Mouse (Mus musculus) embryonic facial prominence, embryonic 12.5 days (tissue): ENCODE measurements around the gene Abhd2. TPM values are rescaled to one million over a fixed set of nuclear protein-coding genes. Genes with fewer than 3 reads are reported as not detected.

Experiments used
- ATAC-seq: fragments of 200-750 bp; cut with Nextera tagmentation; 2 replicates; pipeline ENCODE4 v1.8.0; 2017; ENCODE audit not compliant: insufficient number of reproducible peaks, insufficient read depth, low FRiP score, low TSS enrichment
- H3K27ac ChIP-seq: fragments of 300-500 bp; sonication (generic); 2 replicates; pipeline ENCODE4 v1.5.1; 2016; ENCODE audit warnings: mild to moderate bottlenecking
- H3K27me3 ChIP-seq: fragments of 300-500 bp; sonication (generic); 2 replicates; pipeline ENCODE4 v1.6.1; 2016; ENCODE audit warnings: mild to moderate bottlenecking, moderate library complexity
- H3K36me3 ChIP-seq: fragments of 300-500 bp; sonication (generic); 2 replicates; pipeline ENCODE4 v1.6.1; 2016; ENCODE audit warnings: mild to moderate bottlenecking
- H3K4me1 ChIP-seq: fragments of 300-500 bp; sonication (generic); 2 replicates; pipeline ENCODE4 v1.6.1; 2016
- H3K4me2 ChIP-seq: fragments of 300-500 bp; sonication (generic); replicated peaks from 2 replicates; pipeline ENCODE4 v1.6.1; 2016; ENCODE audit warnings: mild to moderate bottlenecking, moderate library complexity
- H3K4me3 ChIP-seq: fragments of 300-500 bp; sonication (generic); 2 replicates; pipeline ENCODE4 v1.5.1; 2016; ENCODE audit warnings: mild to moderate bottlenecking
- H3K9ac ChIP-seq: fragments of 300-500 bp; sonication (generic); 2 replicates; pipeline ENCODE4 v1.6.1; 2016; ENCODE audit warnings: mild to moderate bottlenecking, moderate library complexity
- H3K9me3 ChIP-seq: fragments of 300-500 bp; sonication (generic); 2 replicates; pipeline ENCODE4 v1.6.1; 2016; ENCODE audit warnings: mild to moderate bottlenecking, moderate library complexity
- WGBS: fragments of 180-500 bp; shearing (Covaris S2); methylation state at CpG from one replicate; pipeline ENCODE4 v1.1.7; 2016; 5-methylcytosine and 5-hydroxymethylcytosine counted together
- polyA plus RNA-seq: library from polyadenylated mRNA; unstranded; fragments of >200 nt; fragmentation: Nextera tagmentation; extraction: Ambion mirVana; gene quantifications from 2 replicates; pipeline ENCODE4 v1.2.1, GENCODE M21; 2016

Gene Abhd2
- polyA plus RNA-seq, 1 experiment from 2014 or later: 11.9 TPM

DNA sequence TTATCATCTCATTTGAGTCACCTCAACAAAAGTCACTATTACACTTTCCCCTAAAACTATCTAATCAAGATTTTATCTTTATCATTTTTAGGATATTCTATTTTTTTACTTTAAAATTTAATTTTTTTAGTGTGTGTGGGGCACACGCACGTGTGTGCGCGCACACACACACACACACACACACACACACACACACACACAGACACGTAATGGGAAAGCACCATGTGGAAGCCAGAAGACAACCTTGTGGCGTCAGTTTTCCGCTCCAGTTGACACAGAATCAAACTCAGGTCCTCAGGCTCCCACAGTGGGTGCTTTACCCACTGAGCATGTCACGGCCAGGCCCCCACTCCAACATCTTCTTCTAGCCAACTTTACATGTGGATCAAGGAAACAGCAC, 4.1 kb upstream of the Abhd2 start:
- Histone ChIP-seq H3K4me2 (no peak overlapping the region), H3K36me3 (no peaks in the 10 kb centered on the region), H3K9me3 (no peaks in the 10 kb centered on the region), H3K9ac (no peak overlapping the region), H3K4me3 (no peak overlapping the region), H3K4me1 (peaks cover 13% of the 10 kb centered on the region), H3K27me3 (no peaks in the 10 kb centered on the region), H3K27ac (no peak overlapping the region)
- ATAC-seq: no peak
- WGBS: 86% methylated on average over 8 of the region's 8 CpGs

DNA sequence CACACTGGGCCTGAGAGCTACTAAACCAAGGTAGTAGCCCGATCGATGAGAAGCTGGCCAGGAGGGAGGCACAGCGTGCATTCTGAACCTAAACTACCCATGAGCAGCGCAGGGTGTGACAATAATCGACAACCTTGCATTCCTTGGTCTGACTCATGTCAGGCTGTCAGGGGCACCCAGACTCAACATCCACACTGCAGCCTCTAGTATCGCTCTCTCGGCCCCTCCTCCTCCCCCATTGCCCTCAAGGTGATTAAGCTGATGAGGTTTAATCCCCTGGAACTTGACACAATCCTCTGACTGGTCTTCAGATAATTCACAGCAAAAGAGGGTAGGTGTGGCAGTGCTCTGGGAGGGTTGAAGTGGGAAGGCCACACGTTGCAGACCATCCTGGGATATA, 3.6 kb upstream of the Abhd2 start:
- no peak overlapping the region for H3K4me3 ChIP-seq
- ATAC-seq: no peak
- no peaks in the 10 kb centered on the region for H3K36me3 ChIP-seq
- peaks cover 18% of the 10 kb centered on the region for H3K4me1 ChIP-seq
- no peak overlapping the region for H3K9ac ChIP-seq
- H3K9me3 ChIP-seq: no peaks in the 10 kb centered on the region
- no peak overlapping the region for H3K4me2 ChIP-seq
- WGBS: 51% methylated on average over 8 of the region's 8 CpGs
- no peaks in the 10 kb centered on the region for H3K27me3 ChIP-seq
- no peak overlapping the region for H3K27ac ChIP-seq

DNA sequence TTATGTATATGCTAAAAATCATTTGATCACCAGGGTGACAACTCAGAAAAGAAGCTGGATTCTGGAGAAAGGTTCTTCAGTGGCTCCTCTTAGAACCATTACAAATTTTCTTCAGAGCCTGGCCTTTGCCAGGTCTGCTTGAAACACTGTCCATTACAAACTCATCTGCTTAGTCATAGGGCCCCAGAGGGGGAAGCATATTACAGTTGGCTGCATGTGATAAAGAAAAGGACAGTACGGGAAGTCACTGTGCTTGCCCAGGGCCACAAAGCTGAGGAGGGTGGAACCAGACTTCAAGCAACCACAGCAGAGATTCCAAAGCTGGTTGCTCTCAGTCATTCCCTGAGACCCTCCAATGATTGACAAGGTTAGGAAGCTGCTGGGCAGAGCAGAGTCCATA, 3.1 kb upstream of the Abhd2 start:
- peaks cover 23% of the 10 kb centered on the region for H3K4me1 ChIP-seq
- no peak overlapping the region for H3K9ac ChIP-seq
- no peak overlapping the region for H3K4me2 ChIP-seq
- no peaks in the 10 kb centered on the region for H3K27me3 ChIP-seq
- H3K27ac ChIP-seq: no peak overlapping the region
- WGBS: 52% methylated on average over 1 of the region's 1 CpGs
- H3K9me3 ChIP-seq: no peaks in the 10 kb centered on the region
- ATAC-seq: no peak
- H3K36me3 ChIP-seq: no peaks in the 10 kb centered on the region
- H3K4me3 ChIP-seq: no peak overlapping the region

DNA sequence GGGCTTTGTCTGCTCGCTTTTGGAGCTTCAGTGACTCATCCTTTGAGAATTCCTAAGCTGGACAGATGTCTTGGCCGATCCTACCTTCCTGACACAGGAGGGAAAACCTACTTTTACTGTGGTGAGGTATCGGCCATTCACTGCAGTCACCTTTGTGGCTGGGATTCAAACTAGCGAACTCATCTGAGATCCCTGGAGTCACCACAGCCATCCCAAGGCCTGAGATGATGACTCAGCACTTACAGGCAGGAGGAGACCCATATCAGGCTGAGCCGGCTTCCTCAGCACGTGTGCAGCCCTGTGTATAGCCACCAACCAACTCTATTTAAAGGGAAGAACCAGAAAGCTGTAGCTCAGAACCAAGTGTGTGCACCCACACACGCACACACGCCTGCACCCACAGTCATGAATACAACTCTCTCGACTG, 2.0 kb upstream of the Abhd2 start:
- ATAC-seq: no peak
- Histone ChIP-seq H3K27me3 (no peaks in the 10 kb centered on the region), H3K4me1 (peaks cover 34% of the 10 kb centered on the region), H3K36me3 (no peaks in the 10 kb centered on the region), H3K9me3 (no peaks in the 10 kb centered on the region), H3K27ac (no peak overlapping the region), H3K9ac (no peak overlapping the region), H3K4me2 (no peak overlapping the region), H3K4me3 (no peak overlapping the region)
- WGBS: 83% methylated on average over 9 of the region's 9 CpGs

DNA sequence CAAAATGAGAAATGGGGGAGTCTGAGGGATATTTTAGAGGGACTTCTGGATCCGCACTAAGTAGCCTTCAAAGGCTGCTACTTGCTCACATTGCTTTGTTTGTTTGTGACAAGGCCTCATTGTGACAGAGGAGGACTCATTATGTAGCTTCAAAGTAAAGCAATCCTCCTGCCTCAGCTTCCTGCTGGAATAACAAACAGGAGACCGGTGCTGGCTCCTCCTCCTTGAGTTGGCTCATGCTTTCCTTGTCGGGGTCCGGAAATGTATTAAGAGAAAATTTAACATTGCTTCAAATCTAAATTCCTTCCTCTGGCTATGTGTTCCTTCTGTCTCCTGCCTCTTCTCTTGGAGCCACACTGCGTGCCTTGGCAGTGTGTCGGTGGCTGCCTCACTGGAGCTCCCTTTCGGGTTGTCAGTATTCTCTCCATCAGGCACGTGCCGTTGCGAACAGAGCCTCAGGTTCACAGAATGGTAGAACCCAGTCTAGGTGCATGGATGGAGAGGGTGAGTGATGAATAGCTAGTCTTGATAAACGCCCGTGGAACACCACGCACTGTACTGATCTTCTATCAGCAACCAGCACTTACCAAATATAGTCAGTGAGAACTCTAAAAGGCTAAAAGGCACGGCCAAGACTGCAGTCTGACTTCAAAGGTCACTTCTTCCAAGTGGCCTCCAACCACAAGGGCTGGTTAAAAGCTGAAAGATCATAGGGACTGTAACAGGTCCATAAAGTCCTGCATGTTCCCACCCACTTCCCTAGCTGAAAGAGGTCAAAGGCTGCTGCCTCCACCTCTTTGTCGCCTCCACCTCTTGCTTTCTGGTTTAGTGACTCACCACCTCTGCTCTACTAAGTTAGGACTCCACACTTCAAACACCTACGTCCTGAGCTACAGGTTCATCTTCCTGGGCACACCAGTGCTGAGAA, 874 bp upstream of the Abhd2 start:
- H3K27me3 ChIP-seq: no peaks in the 10 kb centered on the region
- H3K9me3 ChIP-seq: no peaks in the 10 kb centered on the region
- WGBS: 85% methylated on average over 16 of the region's 16 CpGs
- no peaks in the 10 kb centered on the region for H3K36me3 ChIP-seq
- H3K4me2 ChIP-seq: peak overlapping the region; percentile 66
- H3K4me1 ChIP-seq: peaks cover 35% of the 10 kb centered on the region
- ATAC-seq: no peak
- H3K4me3 ChIP-seq: peak overlapping the region; percentile 83
- no peak overlapping the region for H3K27ac ChIP-seq
- H3K9ac ChIP-seq: peak overlapping the region; percentile 19; the same call in 1 of the 2 replicates

DNA sequence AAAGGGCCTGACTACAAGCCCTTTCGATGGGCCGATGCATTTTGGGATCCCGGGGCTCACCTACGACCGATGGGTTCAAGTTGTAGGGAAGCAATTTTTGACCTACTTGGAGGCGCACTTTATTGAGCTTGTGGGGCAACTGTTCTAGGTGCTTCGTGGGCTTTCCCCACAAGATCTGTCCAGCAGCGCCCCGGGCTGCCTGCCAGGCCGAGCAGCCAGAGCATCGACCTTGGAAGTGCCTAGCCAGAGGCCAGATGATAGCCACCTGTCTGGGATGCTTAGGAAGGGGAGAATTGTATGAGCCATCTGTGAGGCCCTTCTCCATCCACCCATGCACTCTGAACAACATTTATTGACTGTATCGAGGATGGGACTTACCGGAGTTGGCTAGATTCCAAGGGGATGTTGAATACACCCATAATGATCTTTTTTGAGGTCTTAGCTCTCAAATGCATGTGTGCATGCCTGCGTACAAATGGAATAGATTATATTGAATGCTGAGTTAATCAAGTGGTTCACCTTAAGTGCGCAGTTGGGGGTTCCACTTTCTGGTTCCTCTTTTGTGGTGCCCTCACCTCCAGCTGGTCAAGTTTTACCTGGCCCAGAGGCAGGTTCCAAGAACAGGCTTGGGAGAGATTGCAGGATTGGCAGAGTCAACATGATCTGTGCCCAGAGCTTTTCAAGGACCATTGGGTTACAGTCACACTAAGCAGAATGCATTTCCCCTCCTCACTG, 906 bp downstream of the Abhd2 start:
- Histone ChIP-seq H3K4me3 (peak overlapping the region; percentile 83), H3K9ac (peak overlapping the region; percentile 83), H3K4me1 (peaks cover 43% of the 10 kb centered on the region), H3K36me3 (no peaks in the 10 kb centered on the region), H3K27me3 (no peaks in the 10 kb centered on the region), H3K4me2 (peak overlapping the region; percentile 72), H3K27ac (peak overlapping the region; percentile 74; the same call in 1 of the 2 replicates), H3K9me3 (no peaks in the 10 kb centered on the region)
- ATAC-seq: no peak
- 15% methylated on average over 15 of the region's 15 CpGs for WGBS

DNA sequence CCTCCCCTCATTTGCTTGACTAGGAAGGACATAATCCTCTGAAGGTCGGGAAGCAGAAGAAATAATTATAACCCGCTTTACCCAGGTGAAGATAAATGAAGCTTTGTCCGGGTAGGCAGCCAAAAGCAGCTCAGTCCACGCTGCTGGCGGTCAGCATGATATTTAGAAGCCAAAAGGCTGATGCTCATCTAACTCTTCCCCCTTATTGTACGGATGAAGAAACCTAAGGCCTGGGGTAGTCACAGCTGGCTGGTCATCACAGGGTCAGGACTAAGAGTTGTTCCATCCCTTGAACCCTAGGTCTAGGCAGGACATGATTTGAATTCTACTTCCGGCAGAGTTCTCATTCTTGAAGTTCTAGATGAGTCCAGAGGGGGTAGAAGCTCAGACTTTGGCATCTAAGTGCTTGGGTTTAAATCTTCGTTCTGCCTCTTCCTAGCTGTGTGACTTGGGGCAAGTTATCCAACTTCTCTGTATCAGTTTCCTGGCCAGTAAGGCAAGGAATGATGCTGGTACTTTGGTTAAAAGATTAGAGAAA, 1.5 kb downstream of the Abhd2 start:
- Histone ChIP-seq H3K4me1 (peaks cover 50% of the 10 kb centered on the region), H3K36me3 (no peaks in the 10 kb centered on the region)
- 75% methylated on average over 8 of the region's 8 CpGs for WGBS

DNA sequence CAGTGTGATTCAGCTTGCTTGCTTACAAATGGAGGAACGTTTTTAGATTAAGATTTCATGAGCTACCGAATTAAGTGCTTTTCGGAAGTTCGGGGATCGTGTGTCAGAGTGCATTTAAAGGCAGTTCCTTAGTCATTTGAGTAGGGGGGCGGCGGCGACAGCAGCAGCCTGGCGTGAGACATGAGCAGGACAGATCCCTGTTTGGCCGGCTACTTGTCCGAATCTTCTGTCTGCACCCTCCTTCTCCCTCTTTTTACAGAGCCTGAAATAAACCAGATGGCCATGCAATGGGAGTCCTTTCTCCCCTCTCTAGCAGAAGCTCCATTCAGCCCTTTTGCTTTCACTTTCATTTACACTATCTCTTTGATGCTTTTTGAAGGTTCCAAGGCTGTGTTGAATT, 2.3 kb downstream of the Abhd2 start:
- Histone ChIP-seq H3K9ac (no peak overlapping the region), H3K4me1 (peaks cover 47% of the 10 kb centered on the region), H3K36me3 (no peaks in the 10 kb centered on the region), H3K27me3 (no peaks in the 10 kb centered on the region), H3K9me3 (no peaks in the 10 kb centered on the region), H3K4me2 (peak overlapping the region; percentile 72), H3K4me3 (peak overlapping the region; percentile 7; the same call in 1 of the 2 replicates), H3K27ac (0 out of 2 replicates have a peak overlapping the region, but pooled peaks have one; percentile 4)
- 22% methylated on average over 11 of the region's 11 CpGs for WGBS
- ATAC-seq: no peak

More for the DNA sequence above, 1.5 kb downstream of the Abhd2 start:
- Histone ChIP-seq H3K9me3 (no peaks in the 10 kb centered on the region), H3K4me2 (peak overlapping the region; percentile 72), H3K27me3 (no peaks in the 10 kb centered on the region), H3K27ac (no peak overlapping the region), H3K9ac (no peak overlapping the region), H3K4me3 (peak overlapping the region; percentile 83)
- ATAC-seq: no peak

DNA sequence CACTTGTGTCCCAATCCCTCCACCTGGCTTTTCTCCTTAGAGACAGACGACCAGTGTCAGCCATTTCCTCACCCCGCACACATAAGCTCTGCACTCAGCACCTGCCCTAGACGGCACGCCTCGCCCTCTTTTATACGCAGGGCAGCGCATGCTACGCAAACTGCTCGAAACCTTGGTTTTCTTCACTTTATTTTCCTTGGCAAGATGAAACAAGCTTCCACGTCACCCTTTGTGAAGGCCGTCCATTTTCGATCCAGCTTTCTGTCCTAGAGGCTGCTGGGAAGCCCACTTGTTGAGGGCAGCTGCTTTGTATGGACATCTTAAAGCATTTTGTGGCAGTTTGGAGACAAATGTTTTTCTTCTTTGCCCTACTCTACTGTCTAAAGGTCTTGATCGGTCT, 5.4 kb downstream of the Abhd2 start:
- no peak overlapping the region for H3K4me3 ChIP-seq
- H3K4me1 ChIP-seq: peaks cover 41% of the 10 kb centered on the region
- no peaks in the 10 kb centered on the region for H3K9me3 ChIP-seq
- H3K27ac ChIP-seq: no peak overlapping the region
- no peak overlapping the region for H3K4me2 ChIP-seq
- H3K9ac ChIP-seq: no peak overlapping the region
- no peaks in the 10 kb centered on the region for H3K27me3 ChIP-seq
- no peak for ATAC-seq
- H3K36me3 ChIP-seq: no peaks in the 10 kb centered on the region
- WGBS: 76% methylated on average over 13 of the region's 13 CpGs

DNA sequence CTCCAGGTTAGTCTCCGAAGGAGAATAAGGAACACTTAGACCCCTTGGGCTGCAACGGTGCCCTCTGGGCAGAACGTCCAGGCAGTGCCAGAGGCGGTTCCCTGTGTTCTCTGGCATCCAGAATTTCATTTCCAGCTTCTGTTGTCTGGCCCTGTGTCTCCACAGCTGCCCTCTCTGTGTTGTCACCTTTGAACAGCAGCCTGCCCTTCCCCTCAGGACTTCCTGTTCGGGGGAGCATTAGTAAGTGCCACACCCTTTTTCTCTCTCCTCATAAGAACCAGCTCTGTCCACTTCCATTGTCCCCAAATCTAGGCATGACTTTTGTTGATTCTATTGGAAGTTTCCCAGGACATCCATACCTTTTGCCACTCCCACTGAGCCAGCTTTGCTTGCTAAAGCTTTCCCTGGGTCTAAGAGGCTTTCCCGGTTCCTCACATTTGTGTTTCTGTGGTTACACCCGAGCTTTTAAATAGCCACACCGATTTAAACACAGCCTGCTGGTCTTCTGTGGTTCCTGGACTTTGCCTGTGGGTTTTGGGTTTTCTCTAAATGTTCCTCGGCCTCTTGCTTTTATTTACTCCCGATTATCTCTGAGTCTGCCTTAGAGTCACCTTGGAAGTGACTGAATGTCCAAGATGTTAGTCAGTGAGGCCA, 6.5 kb downstream of the Abhd2 start:
- no peak for ATAC-seq
- WGBS: 66% methylated on average over 10 of the region's 10 CpGs
- H3K4me3 ChIP-seq: no peak overlapping the region
- H3K9ac ChIP-seq: no peak overlapping the region
- H3K36me3 ChIP-seq: no peaks in the 10 kb centered on the region
- no peak overlapping the region for H3K4me2 ChIP-seq
- H3K27ac ChIP-seq: no peak overlapping the region
- peaks cover 32% of the 10 kb centered on the region for H3K4me1 ChIP-seq
- no peaks in the 10 kb centered on the region for H3K27me3 ChIP-seq
- H3K9me3 ChIP-seq: no peaks in the 10 kb centered on the region

DNA sequence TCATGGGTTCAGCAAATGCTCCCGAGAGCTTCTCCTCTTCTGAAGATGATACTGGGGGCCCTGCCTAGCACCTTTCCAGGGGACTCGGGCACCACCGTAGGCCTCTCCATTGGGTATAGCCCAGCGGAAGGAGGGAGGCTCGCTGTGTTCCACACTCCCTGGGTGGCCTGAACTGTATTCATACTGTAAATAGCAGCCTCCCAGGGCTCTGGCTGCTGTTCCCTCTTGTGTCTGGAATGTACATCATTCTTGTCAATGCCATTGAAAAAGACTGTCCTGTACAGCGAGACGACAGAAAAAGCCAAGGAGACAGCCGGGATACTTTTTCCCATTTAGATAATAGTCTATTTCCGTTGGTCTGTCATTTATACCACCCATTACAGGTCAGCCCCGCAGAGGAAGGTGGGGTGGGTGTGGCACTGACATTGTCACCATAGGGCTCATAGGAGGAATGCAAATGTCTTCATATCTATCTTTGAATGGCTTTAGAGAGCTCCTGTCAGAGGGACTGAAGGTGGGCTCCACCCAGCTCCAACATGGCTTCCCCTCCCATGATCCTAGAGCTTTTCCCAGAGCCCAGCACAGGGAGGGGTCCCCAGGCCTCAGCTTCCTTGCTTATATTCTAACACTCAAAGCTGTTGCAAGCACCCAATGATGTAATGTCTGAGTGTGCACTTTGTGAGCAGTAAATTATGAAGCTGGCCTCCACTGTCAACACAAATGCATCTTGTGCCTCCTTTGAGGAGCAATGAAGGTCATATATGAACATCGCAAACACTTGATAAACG, 10.1 kb downstream of the Abhd2 start:
- 0 out of 2 replicates have a peak, but pooled peaks cover 3% of the 10 kb centered on the region for H3K36me3 ChIP-seq
- no peak for ATAC-seq

More for the DNA sequence above, 10.1 kb downstream of the Abhd2 start:
- no peak overlapping the region for H3K27ac ChIP-seq
- no peaks in the 10 kb centered on the region for H3K9me3 ChIP-seq
- no peak overlapping the region for H3K4me2 ChIP-seq
- no peak overlapping the region for H3K9ac ChIP-seq
- no peak overlapping the region for H3K4me3 ChIP-seq
- WGBS: 85% methylated on average over 12 of the region's 12 CpGs
- H3K4me1 ChIP-seq: peaks cover 15% of the 10 kb centered on the region
- no peaks in the 10 kb centered on the region for H3K27me3 ChIP-seq
